Mouse (Mus musculus) cortical plate, adult 2 months (tissue): Measurements from ENCODE around the gene Ripor3.

Source experiments
- CTCF ChIP-seq: fragments of 200-500 bp; IDR thresholded peaks from 2 replicates; pipeline ENCODE4 v1.5.1; 2011; ENCODE audit warnings: mild to moderate bottlenecking, control low read depth, low read length; ENCODE audit not compliant: insufficient read depth; ENCODE audit errors: extremely low read depth
- POLR2A ChIP-seq: fragments of 200-500 bp; IDR thresholded peaks from 2 replicates; pipeline ENCODE4 v1.6.1; 2011; ENCODE audit warnings: mild to moderate bottlenecking, low read length, control low read depth; ENCODE audit not compliant: insufficient read depth; ENCODE audit errors: extremely low read depth

DNA sequence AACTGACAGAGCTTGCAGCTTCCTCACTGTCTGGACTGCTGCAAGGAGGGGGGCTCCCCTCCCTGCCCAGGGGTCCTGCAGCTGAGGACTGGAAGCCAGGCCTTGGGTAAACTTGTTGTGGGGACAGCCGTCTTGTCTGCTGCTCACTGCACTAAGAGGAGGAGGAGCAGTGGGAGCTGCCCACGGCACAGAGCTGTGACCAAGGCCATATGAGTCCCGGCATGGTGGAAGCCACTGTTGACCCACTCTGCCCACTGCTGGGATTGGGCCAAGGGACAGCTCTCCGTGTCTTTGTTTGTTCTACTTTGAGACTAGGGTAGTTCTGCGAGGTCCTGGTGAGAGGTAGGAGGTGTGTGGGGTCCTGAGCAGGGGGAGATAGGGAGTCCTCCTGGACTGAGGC is 38.3 kb downstream of the Ripor3 start:
- TF ChIP-seq POLR2A (no peak), CTCF (no peak)
